Mouse (Mus musculus): ENCODE measurements at regions not wholly inside any gene's neighbourhood (a gene's known extent, or its start where the extent isn't known, plus 50 kb on each side); places are given as distances from the start of the nearest gene placed in this dataset.

DNA sequence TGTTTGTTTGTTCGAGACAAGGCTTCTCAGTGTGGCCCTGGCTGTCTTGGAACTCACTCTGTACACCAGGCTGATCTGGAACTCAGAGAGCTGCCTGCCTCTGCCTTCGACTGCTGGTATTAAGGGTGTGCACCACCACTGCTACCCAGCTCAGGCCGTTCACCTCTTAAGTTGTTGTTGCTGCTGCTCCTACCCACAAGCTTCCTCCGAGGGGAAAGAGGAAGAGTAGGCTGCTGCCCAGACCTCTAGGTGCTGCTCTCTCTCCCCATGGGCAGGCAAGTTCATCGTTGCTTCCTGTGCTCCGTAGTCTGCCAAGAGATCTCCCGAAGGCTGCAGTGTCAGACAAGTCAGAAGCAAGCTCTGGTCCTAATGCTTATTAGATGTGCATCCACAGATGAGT is 64.2 kb upstream of the Plet1 start:
- TF ChIP-seq POLR2A (IDR thresholded peaks at IDR 0.05; ENCODE audit: insufficient read length, low read depth) = no peak
- TF ChIP-seq CEBPB (IDR thresholded peaks at IDR 0.05; ENCODE audit: insufficient read depth, poor library complexity, severe bottlenecking) = no peak
- no peak for TF ChIP-seq MYOG (IDR thresholded peaks at IDR 0.05; ENCODE audit: control insufficient read depth in 1 of 3, insufficient read depth in 1 of 3, insufficient read length in 2 of 3, low read depth in 2 of 3)
- no peak for TF ChIP-seq REST (IDR thresholded peaks at IDR 0.05; ENCODE audit: insufficient read depth, insufficient read length)
- no peak for TF ChIP-seq POLR2AphosphoS2 (IDR thresholded peaks at IDR 0.05; ENCODE audit: insufficient read length, low read depth)
- TF ChIP-seq USF1 (IDR thresholded peaks at IDR 0.05; ENCODE audit: low read depth) = no peak
- no peak for TF ChIP-seq TCF3 (IDR thresholded peaks at IDR 0.05; ENCODE audit: insufficient read length, low read depth)
- no peak for TF ChIP-seq E2F4 (IDR thresholded peaks at IDR 0.05; ENCODE audit: insufficient read depth)
- TF ChIP-seq TCF12 (IDR thresholded peaks at IDR 0.05; ENCODE audit: insufficient read depth, poor library complexity, severe bottlenecking) = no peak
- no peak for TF ChIP-seq MAX (IDR thresholded peaks at IDR 0.05; ENCODE audit: low read depth)
- no peak for TF ChIP-seq MYOD1 (IDR thresholded peaks at IDR 0.05; ENCODE audit: control insufficient read depth in 1 of 3, insufficient read length in 2 of 3, low read depth in 2 of 3)
